Mouse (Mus musculus) olfactory bulb, adult 2 months (tissue): Measurements from ENCODE around the gene Ints6.

ENCODE experiments used
- CTCF ChIP-seq: fragments of 200-500 bp; IDR thresholded peaks from 2 replicates; pipeline ENCODE4 v1.5.1; 2012; ENCODE audit warnings: low read depth, mild to moderate bottlenecking, low read length, moderate library complexity; ENCODE audit not compliant: insufficient read depth
- POLR2A ChIP-seq: fragments of 200-500 bp; IDR thresholded peaks from 2 replicates; pipeline ENCODE4 v1.6.1; 2012; ENCODE audit warnings: mild to moderate bottlenecking, low read depth, low read length, moderate library complexity; ENCODE audit not compliant: insufficient read depth

DNA sequence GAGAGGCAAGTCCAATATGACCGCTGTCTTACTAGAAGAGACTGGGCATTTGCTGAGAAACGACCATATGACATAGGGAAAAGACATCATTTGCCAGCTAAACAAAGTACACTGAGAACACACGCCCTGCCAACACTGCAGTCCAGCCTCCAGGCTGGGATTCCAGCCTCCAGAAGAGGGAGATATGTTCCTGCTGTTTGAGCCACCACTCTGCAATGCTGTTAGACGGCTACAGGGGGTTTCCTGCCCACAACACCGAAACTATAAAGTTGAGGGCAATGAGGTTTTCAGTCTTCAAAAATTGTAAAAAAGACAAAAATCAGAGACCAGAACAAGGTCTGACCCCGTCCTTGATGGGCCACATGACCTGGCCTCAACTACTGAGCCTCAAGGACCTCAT, 121.9 kb downstream of the Ints6 start:
- no peak for TF ChIP-seq POLR2A
- no peak for TF ChIP-seq CTCF
